Mouse (Mus musculus) gastrocnemius, adult 18-20 months (tissue): ENCODE results near the gene Gm10320. TPM values are rescaled to one million over a fixed set of nuclear protein-coding genes. Genes with fewer than 3 reads are reported as not detected.

Experiments used
- DNase-seq: peaks from one replicate; pipeline ENCODE4 v3.0.0; 2021; ENCODE audit warnings: low spot score
- total RNA-seq, 2 experiments: library from RNA; stranded (reverse); gene quantifications; 2 replicates each; pipeline ENCODE4 v1.2.3; 2021

The Gm10320 gene
- total RNA-seq, 2 experiments from 2014 or later: not detected

GRCm38 (mm10) chr13:98469916-98470315, 21.9 kb downstream of the Gm10320 start:
- DNase-seq: no peak

GRCm38 (mm10) chr13:98461467-98461866, 30.3 kb downstream of the Gm10320 start:
- DNase-seq: no peak

GRCm38 (mm10) chr13:98456398-98456797, 35.4 kb downstream of the Gm10320 start:
- no peak for DNase-seq

- no peak for DNase-seq
Measured at GRCm38 (mm10) chr13:98455646-98456045, 36.2 kb downstream of the Gm10320 start.

- no peak for DNase-seq
Measured at GRCm38 (mm10) chr13:98454224-98454967, 37.4 kb downstream of the Gm10320 start.

GRCm38 (mm10) chr13:98453146-98453545, 38.7 kb downstream of the Gm10320 start:
- DNase-seq: no peak

- DNase-seq: no peak
Measured at GRCm38 (mm10) chr13:98448696-98449095, 43.1 kb downstream of the Gm10320 start.

- DNase-seq: no peak
Measured at GRCm38 (mm10) chr13:98447741-98448140, 44.1 kb downstream of the Gm10320 start.

- DNase-seq: no peak
Measured at GRCm38 (mm10) chr13:98445391-98446125, 46.2 kb downstream of the Gm10320 start.

GRCm38 (mm10) chr13:98441001-98441400, 50.8 kb downstream of the Gm10320 start:
- no peak for DNase-seq

- DNase-seq: no peak
Measured at GRCm38 (mm10) chr13:98440293-98440952, 51.4 kb downstream of the Gm10320 start.

Other genes with a start within 250 kb of the Gm10320 start
- gene Utp15, start 229.0 kb downstream of the Gm10320 start, total RNA-seq: 1 to 10 TPM; 3.5 to 3.8 TPM
- gene Ankra2, start 228.9 kb downstream of the Gm10320 start, total RNA-seq: 10 to 100 TPM; 14.6 to 15.5 TPM
- not detected for gene Gm21976, start 212.1 kb downstream of the Gm10320 start, total RNA-seq
- 100 to 1,000 TPM; 227 to 231 TPM for gene Btf3, start 175.0 kb downstream of the Gm10320 start, total RNA-seq
- gene Foxd1, start 137.8 kb downstream of the Gm10320 start, total RNA-seq: under 1 TPM in 1 of 2 experiments, not detected in 1; 0.12 TPM
- not detected for gene Tmem174, start 145.4 kb upstream of the Gm10320 start, total RNA-seq
- gene Tmem171, start 202.8 kb upstream of the Gm10320 start, total RNA-seq: 1 to 10 TPM in 1 of 2 experiments, not detected in 1; 2.0 TPM